Mouse (Mus musculus) small intestine, adult 2 months (tissue): Measurements from ENCODE around the gene Gm44502.

ENCODE experiments used
- CTCF ChIP-seq: fragments of 200-500 bp; IDR thresholded peaks from 2 replicates; pipeline ENCODE4 v1.5.1; 2012; ENCODE audit warnings: low read depth, mild to moderate bottlenecking, control low read depth, inconsistent platforms, low read length, moderate library complexity, mixed read lengths; ENCODE audit not compliant: insufficient replicate concordance, insufficient read length; ENCODE audit errors: extremely low read depth
- POLR2A ChIP-seq: fragments of 200-500 bp; IDR thresholded peaks from 2 replicates; pipeline ENCODE4 v1.6.1; 2012; ENCODE audit warnings: low read depth, mild to moderate bottlenecking, control low read depth, inconsistent platforms, low read length, moderate library complexity

- TF ChIP-seq CTCF (no peak), POLR2A (no peak)
Observed at GRCm38 (mm10) chr15:89431271-89431670, 1.8 kb upstream of the Gm44502 start.
